Mouse (Mus musculus) erythroblast, embryonic 14.5 days (primary cell): ENCODE results near the gene Zfand3.

Source experiments
- GATA1 ChIP-seq: IDR thresholded peaks from 2 replicates; pipeline ENCODE4 v1.6.1; 2012; ENCODE audit warnings: low read length, inconsistent platforms, mixed read lengths
- TAL1 ChIP-seq: IDR thresholded peaks from 3 replicates; pipeline ENCODE4 v1.6.1; 2012; ENCODE audit warnings: low read length, inconsistent platforms, mixed read lengths

DNA sequence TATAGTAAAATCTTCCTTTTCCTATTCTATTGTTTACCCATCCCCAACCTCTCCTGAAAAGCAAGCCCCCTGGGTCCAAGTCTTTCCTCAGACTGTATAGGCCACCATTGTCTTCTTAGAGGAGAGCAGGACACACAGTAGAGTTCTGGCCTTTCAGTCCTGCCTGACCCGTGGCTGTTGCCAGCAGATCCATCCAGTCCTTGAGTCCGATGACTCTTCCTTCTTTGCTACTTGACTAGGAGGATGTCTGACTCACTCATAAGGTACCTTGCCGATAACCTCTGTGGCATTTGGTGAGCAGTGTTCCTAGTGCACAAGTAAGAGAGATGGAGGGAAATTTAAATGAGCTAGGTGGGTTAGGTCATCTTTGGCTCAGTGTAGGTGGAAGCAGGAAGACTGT is 68.1 kb downstream of the Zfand3 start:
- TF ChIP-seq GATA1: no peak
- no peak for TF ChIP-seq TAL1
